Mouse (Mus musculus): ENCODE data around the gene Sp1.

Gene Sp1

DNA sequence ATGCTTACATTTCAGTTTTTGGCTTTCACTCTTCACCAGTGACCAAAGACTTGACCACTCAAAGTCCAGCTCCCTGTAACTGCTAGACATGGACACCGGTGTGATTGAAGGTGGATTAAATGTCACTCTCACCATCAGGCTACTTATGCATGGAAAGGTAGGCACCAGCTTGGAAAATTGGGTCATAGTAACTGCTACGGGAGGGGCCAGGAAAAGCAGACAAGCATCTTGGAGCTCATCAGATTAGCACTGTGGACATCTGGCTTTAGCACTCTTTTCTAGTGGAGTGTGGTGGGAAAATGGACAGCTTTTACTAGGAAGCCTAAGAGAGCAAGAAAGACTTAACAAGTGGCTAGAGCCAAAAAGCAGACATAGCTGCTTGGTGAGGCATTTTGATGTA lies 67.3 kb downstream of the Sp1 start:
- no peak for DNase-seq (ENCODE audit: low spot score in 2 of 2)

DNA sequence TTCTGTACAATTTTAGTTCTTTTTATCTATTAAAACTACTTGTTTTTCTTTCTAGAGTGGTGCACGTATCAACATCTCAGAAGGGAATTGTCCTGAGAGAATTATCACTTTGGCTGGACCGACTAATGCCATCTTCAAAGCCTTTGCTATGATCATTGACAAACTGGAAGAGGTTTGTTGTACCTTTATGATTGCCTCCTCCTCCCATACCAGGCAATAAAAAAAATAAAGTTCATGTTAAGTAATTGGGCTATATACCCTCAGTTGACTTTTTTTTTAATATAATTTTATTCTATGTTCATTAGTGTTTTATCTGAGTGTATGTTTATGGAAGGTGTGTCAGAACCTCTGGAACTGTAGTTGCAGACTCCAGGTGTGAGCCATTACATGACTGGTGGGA lies 68.6 kb downstream of the Sp1 start:
- no peak for DNase-seq (ENCODE audit: low spot score in 2 of 2)

DNA sequence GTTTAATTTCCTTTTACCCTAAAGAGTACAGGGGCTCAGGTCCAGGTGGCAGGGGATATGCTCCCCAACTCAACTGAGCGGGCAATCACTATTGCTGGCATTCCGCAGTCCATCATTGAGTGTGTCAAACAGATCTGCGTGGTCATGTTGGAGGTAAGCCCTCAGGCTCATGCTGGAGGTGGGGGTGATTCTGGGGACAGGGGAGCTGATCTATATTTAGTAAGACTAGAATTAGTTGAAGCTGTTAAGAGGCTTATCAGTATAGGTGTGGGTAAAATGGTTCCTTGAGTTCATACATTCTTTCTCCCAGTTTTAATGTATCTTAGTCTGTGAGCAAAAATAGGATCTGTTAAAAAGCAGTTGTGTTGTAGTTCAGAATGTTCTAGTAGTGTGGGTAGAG lies 77.2 kb downstream of the Sp1 start:
- no peak for DNase-seq (ENCODE audit: low spot score in 2 of 2)

DNA sequence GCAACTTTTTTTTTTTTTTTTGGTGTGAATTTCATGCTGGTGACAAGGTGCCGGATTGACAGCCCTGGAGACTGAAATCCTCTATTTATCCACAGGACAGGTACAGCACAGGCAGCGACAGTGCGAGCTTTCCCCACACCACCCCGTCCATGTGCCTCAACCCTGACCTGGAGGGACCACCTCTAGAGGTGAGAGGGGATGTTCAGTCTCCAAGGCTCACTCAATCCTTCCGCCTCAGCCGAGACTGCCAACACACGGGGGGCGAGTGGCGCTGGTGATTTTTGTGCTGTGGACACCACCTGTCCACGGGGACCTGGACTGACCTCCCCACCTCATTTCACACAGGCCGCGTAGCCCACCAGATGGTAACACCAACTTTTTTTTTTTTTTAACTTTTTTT lies 79.9 kb downstream of the Sp1 start:
- DNase-seq (ENCODE audit: low spot score in 2 of 2) = no peak

All from frontal cortex, postnatal 10 days (tissue).